Mouse (Mus musculus): ENCODE results near the gene Vmn1r173.
"Not testable (repeated sequence)": the region's sequence is repeated elsewhere in the genome, so short reads cannot be mapped to it uniquely, and the experiment has no call there.

The Vmn1r173 gene

DNA sequence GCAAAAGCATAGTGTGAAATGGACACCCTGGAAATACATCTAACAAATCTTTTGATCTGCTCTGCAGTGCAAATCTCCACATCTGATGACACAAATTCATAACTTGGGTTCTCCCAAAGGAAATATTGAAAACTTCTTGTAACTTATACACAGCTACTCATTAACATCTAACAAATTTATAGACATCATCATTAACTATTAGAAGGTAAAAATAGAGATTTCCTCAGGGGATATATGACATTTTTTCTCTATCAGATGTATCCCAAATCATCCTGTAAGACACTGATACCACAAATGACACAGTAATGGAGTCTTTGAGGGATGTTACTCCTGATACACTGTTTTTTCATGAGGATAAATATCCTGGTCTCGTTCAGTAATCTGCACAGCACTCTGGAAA, at the start of gene Vmn1r173:
Vmn1r173 (plus strand) TSS at position 301 of the 400 bp plus-strand sequence.
- not testable (repeated sequence) for DNase-seq (ENCODE audit: low read depth)

DNA sequence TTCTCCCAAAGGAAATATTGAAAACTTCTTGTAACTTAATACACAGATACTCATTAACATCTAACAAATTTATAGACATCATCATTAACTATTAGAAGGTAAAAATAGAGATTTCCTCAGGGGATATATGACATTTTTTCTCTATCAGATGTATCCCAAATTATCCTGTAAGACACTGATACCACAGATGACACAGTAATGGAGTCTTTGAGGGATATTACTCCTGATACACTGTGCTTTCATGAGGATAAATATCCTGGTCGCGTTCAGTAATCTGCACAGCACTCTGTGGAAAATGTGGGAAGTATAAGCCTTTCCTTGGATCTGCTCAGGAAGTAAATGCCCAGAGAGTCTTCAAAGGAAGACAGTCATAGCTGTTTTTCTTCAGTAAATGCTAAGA, 42.5 kb upstream of the Vmn1r173 start, which contains the start of gene Vmn1r172:
Vmn1r172 (plus strand) TSS at position 301 of the 400 bp plus-strand sequence.
- no peak for DNase-seq (ENCODE audit: low read depth)

DNA sequence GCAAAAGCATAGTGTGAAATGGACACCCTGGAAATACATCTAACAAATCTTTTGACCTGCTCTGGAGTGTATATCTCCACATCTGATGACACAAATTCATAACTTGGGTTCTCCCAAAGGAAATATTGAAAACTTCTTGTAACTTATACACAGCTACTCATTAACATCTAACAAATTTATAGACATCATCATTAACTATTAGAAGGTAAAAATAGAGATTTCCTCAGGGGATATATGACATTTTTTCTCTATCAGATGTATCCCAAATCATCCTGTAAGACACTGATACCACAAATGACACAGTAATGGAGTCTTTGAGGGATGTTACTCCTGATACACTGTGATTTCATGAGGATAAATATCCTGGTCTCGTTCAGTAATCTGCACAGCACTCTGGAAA, 51.5 kb downstream of the Vmn1r173 start, which contains the start of gene Vmn1r174:
Vmn1r174 (plus strand) TSS at position 301 of the 400 bp plus-strand sequence.
- not testable (repeated sequence) for DNase-seq (ENCODE audit: low read depth)

All from induced T-regulatory cell, adult 2 months (primary cell).